29 mouse cellular contexts compared by ENCODE assay signal in genomic region chr5:148922773-148923172, GRCm38 (mm10).
"Had no signal": no experiment of that assay in that cellular context is flagged by ENCODE, and none has a peak within 500 bp of the region (broad histone marks: within the 10 kb centered on the region; RNA-seq: fewer than 3 reads in every experiment).

No protein-coding gene starts in this region.

- H3K9me3 ChIP-seq: embryonic facial prominence, embryonic 10.5 days; embryonic facial prominence, embryonic 12.5 days; embryonic facial prominence, embryonic 13.5 days; embryonic facial prominence, embryonic 15.5 days; forebrain, embryonic 10.5 days; forebrain, embryonic 12.5 days; forebrain, embryonic 13.5 days; forebrain, embryonic 15.5 days had no signal

- H3K9ac ChIP-seq: embryonic facial prominence, embryonic 12.5 days; embryonic facial prominence, embryonic 13.5 days; embryonic facial prominence, embryonic 15.5 days; forebrain, embryonic 12.5 days; forebrain, embryonic 13.5 days; forebrain, embryonic 15.5 days; forebrain, postnatal 0 days had no signal

- DNase-seq: cerebellum, adult 2 months; cerebellum, adult 8-10 months; cerebellum, adult 9-10 months; cerebellum, adult 9-11 months; cerebellum, postnatal 10 days; cerebellum, postnatal 14 days; cerebellum, postnatal 25 days; cerebellum, postnatal 36 days; embryo, embryonic 11 days; forebrain, postnatal 0 days; gastrocnemius, adult 2 months; gastrocnemius, postnatal 10 days; gastrocnemius, postnatal 14 days; gastrocnemius, postnatal 25 days; gastrocnemius, postnatal 36 days; heart, adult 11 months; heart, adult 18-20 months; heart, adult 2 months had no signal

- H3K4me3 ChIP-seq: embryonic facial prominence, embryonic 10.5 days; embryonic facial prominence, embryonic 12.5 days; embryonic facial prominence, embryonic 13.5 days; embryonic facial prominence, embryonic 15.5 days; erythroblast, embryonic 14.5 days; forebrain, embryonic 10.5 days; forebrain, embryonic 12.5 days; forebrain, embryonic 13.5 days; forebrain, embryonic 15.5 days; heart, adult 2 months had no signal

- ATAC-seq: forebrain, embryonic 13.5 days; forebrain, embryonic 14.5 days; forebrain, embryonic 15.5 days; forebrain, embryonic 16.5 days; forebrain, postnatal 0 days had no signal

- H3K27ac ChIP-seq: embryonic facial prominence, embryonic 10.5 days; embryonic facial prominence, embryonic 12.5 days; embryonic facial prominence, embryonic 13.5 days; embryonic facial prominence, embryonic 15.5 days; forebrain, embryonic 10.5 days; forebrain, embryonic 12.5 days; forebrain, embryonic 15.5 days; heart, adult 2 months had no signal

- H3K27me3 ChIP-seq: embryonic facial prominence, embryonic 12.5 days; embryonic facial prominence, embryonic 13.5 days; embryonic facial prominence, embryonic 15.5 days; forebrain, embryonic 12.5 days; forebrain, embryonic 13.5 days; forebrain, embryonic 15.5 days had no signal

- H3K4me2 ChIP-seq: embryonic facial prominence, embryonic 12.5 days; embryonic facial prominence, embryonic 13.5 days; embryonic facial prominence, embryonic 15.5 days; forebrain, embryonic 12.5 days; forebrain, embryonic 13.5 days; forebrain, embryonic 15.5 days had no signal
